Mouse (Mus musculus) heart, embryonic 10.5 days (tissue): ENCODE data around the gene Iqgap1. TPM values are rescaled to one million over a fixed set of nuclear protein-coding genes. Genes with fewer than 3 reads are reported as not detected.

Source experiments
- DNase-seq: peaks from one replicate; pipeline ENCODE4 v3.0.0-alpha.2; 2017; ENCODE audit warnings: low spot score
- H3K27ac ChIP-seq: fragments of 300-500 bp; sonication (generic); 2 replicates; pipeline ENCODE4 v1.5.1; 2016; ENCODE audit warnings: mild to moderate bottlenecking
- H3K27me3 ChIP-seq: fragments of 300-500 bp; sonication (generic); 2 replicates; pipeline ENCODE4 v1.6.1; 2016; ENCODE audit warnings: mild to moderate bottlenecking; ENCODE audit not compliant: poor library complexity, insufficient read depth, severe bottlenecking
- H3K36me3 ChIP-seq: fragments of 300-500 bp; sonication (generic); 2 replicates; pipeline ENCODE4 v1.6.1; 2016; ENCODE audit warnings: mild to moderate bottlenecking, moderate library complexity
- H3K4me1 ChIP-seq: fragments of 300-500 bp; sonication (generic); 2 replicates; pipeline ENCODE4 v1.6.1; 2016; ENCODE audit warnings: mild to moderate bottlenecking
- H3K4me3 ChIP-seq: fragments of 300-500 bp; sonication (generic); 2 replicates; pipeline ENCODE4 v1.5.1; 2016; ENCODE audit warnings: mild to moderate bottlenecking, moderate library complexity
- H3K9me3 ChIP-seq: fragments of 300-500 bp; sonication (generic); 2 replicates; pipeline ENCODE4 v1.6.1; 2016; ENCODE audit warnings: mild to moderate bottlenecking, moderate library complexity
- WGBS: fragments of 180-500 bp; shearing (Covaris S2); methylation state at CpG from one replicate; pipeline ENCODE4 v1.1.7; 2016; 5-methylcytosine and 5-hydroxymethylcytosine counted together
- polyA plus RNA-seq: library from polyadenylated mRNA; unstranded; fragments of >200 nt; fragmentation: Nextera tagmentation; extraction: Ambion mirVana; gene quantifications from 2 replicates; pipeline ENCODE4 v1.2.1, GENCODE M21; 2016

The Iqgap1 gene
- 37.7 and 39.5 TPM in 2 replicates for polyA plus RNA-seq

DNA sequence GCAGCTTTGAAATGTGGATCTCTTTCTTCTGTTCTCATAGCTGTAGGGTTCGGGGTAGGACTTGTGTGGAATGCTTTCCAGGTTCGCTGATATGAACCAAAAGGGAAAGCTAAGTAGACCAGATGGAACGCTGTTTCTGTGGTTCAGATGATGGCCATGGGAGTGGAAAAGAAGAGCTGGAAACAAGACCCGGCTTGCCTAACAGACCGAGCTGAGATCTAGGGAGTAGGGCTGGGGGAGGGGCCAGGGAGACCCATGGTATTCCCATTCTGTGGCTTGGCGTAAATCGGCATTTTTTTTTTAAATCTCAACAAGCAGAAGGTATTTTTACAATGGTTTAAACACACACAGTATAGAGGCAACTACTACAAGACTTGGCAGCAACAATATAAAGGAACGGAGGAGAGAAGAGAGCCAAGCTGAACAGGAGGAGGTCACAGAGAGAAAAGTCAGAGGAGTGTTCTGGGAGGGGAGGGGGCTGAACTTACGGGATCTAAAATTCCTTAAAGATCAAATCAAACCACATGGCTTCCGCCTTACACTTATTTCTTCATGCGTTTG, at the start of gene Iqgap1:
Iqgap1 (minus strand) TSS at position 132 of the 561 bp plus-strand sequence.
- WGBS = 71% methylated on average over 11 of the region's 11 CpGs
- H3K27me3 ChIP-seq = no peaks in the 10 kb centered on the region
- DNase-seq = no peak
- peaks cover 9% of the 10 kb centered on the region; the same call in 1 of the 2 replicates for H3K4me1 ChIP-seq
- H3K36me3 ChIP-seq = no peaks in the 10 kb centered on the region
- H3K27ac ChIP-seq = no peak within 1 kb of the TSS
- no peak within 1 kb of the TSS for H3K4me3 ChIP-seq
- H3K9me3 ChIP-seq = no peaks in the 10 kb centered on the region

DNA sequence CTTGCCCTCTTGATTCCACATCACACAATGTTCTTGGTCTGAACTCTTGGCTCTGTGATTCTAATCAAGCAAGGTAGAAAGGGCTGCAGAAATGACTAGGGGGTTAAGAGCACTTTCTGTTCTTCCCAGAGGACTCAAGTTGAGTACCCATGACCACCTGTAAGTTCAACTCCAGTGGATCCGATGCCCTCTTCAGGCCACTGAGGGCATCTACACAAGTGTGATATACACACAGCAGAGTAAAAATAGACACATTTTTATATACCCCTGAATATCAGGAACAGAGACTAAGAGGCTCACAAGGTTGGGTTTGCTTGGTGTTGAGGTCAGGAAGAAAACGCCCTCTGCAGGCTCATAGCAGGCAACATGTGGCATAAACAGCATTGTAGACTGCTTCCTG, 47.9 kb upstream of the Iqgap1 start:
- H3K36me3 ChIP-seq = peaks cover 90% of the 10 kb centered on the region
- peaks cover 28% of the 10 kb centered on the region for H3K27me3 ChIP-seq
- H3K4me3 ChIP-seq = no peak overlapping the region
- DNase-seq = no peak
- no peaks in the 10 kb centered on the region for H3K9me3 ChIP-seq
- no peak overlapping the region for H3K27ac ChIP-seq
- WGBS = 89% methylated on average over 2 of the region's 2 CpGs
- peaks cover 9% of the 10 kb centered on the region; the same call in 1 of the 2 replicates for H3K4me1 ChIP-seq

DNA sequence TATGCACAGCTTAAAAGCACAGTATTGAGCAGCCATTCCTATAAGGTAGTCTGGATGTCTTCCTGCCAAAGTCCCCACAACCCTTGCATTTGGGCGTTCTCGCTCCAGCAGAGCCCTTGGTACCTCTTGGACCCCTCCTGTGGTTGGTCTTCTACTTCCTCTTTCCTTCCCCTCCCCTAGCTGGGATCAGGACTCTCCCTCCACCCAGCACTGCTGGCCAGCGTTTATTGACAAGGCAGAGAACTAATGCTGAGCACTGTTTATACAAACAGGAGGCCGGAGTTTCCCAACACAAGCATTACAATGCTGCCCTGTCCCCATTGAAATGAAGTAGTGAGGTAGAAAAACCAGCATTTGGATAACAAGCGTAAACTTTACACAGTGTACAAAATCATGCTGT, 47.3 kb upstream of the Iqgap1 start:
- Histone ChIP-seq H3K9me3 (no peaks in the 10 kb centered on the region), H3K4me3 (no peak overlapping the region), H3K4me1 (peaks cover 9% of the 10 kb centered on the region; the same call in 1 of the 2 replicates), H3K27ac (no peak overlapping the region), H3K36me3 (peaks cover 94% of the 10 kb centered on the region), H3K27me3 (peaks cover 28% of the 10 kb centered on the region)
- DNase-seq = no peak
- 81% methylated on average over 5 of the region's 5 CpGs for WGBS

DNA sequence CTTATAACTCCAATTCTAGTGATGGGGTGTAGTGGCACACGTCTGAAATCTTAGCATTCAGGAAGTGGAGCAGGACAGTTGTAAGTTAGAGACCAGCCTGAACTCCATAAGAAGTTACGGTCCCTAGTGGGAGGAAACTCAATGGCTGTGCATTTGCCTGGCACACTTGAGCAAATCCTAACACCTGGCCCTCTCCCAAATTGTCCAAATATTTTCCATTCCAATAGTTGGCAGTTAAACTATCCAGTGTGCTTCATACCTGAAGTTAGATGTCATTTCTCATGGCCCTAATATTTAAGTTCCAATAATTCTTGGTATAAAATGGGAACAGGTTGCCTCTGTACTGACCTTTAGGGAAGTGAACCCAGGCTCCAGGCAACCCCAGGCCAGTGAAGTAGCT, 42.9 kb upstream of the Iqgap1 start:
- Histone ChIP-seq H3K4me1 (peaks cover 12% of the 10 kb centered on the region), H3K9me3 (no peaks in the 10 kb centered on the region), H3K27me3 (0 out of 2 replicates have a peak, but pooled peaks cover under 1% of the 10 kb centered on the region), H3K27ac (no peak overlapping the region), H3K4me3 (no peak overlapping the region), H3K36me3 (peaks cover 90% of the 10 kb centered on the region)
- 88% methylated on average over 2 of the region's 2 CpGs for WGBS
- DNase-seq = no peak

DNA sequence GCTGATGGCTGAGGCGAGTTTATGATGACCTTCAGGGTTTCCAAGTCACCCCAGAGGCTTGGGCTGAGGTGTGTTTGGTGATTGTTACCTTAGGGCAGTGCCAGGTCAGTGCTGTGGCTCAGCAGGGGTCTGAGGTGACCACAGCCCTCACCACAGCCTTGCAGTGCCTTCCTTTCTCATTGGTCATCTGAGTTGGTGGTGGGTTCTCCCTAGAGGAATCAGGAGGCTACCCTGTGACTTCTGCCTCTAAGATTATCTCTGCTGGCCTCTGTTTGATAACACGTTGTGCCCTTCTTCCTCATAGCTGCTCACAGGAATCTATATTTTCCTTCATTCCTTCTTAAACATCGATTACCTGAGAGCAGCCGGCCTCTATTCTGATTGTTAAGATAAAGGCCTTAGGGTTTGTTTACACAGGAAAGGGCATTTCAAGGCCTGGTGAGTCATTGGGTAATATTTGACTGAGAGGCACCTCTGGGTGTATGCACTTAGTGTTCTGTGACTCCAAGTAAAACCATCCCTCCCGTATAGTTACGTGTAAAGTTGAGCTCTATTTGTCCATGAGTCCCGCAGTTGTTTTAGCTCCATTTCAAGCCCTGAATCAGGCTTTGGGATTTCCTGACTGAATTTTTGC, 40.9 kb upstream of the Iqgap1 start:
- Histone ChIP-seq H3K9me3 (no peaks in the 10 kb centered on the region), H3K4me1 (peaks cover 22% of the 10 kb centered on the region), H3K4me3 (no peak overlapping the region), H3K27me3 (no peaks in the 10 kb centered on the region), H3K27ac (peak overlapping the region; percentile 32; the same call in 1 of the 2 replicates), H3K36me3 (peaks cover 81% of the 10 kb centered on the region)
- 64% methylated on average over 7 of the region's 7 CpGs for WGBS
- DNase-seq = no peak

DNA sequence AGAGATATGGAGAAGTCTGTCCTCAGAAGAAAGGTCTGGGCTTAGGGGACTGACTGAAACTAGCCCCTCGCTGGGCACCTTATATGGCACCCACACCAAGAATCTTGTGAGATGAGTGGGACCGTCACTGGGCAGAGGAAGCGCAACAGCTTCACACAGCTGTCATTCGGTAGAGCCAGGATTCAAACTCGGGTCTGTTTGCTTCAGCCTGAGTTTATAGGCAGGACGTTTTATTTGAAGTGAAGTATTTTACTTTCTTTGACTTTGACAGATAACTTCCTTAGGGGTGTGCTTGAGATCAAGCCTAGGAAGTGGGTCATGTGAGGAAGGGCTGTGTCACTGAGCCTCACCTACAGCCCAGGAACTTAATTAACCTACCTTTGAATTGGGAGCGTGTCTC, 39.7 kb upstream of the Iqgap1 start:
- Histone ChIP-seq H3K36me3 (peaks cover 72% of the 10 kb centered on the region), H3K27ac (peak overlapping the region; percentile 71), H3K9me3 (no peaks in the 10 kb centered on the region), H3K4me1 (peaks cover 23% of the 10 kb centered on the region), H3K27me3 (no peaks in the 10 kb centered on the region), H3K4me3 (no peak overlapping the region)
- DNase-seq = no peak
- 83% methylated on average over 7 of the region's 7 CpGs for WGBS

DNA sequence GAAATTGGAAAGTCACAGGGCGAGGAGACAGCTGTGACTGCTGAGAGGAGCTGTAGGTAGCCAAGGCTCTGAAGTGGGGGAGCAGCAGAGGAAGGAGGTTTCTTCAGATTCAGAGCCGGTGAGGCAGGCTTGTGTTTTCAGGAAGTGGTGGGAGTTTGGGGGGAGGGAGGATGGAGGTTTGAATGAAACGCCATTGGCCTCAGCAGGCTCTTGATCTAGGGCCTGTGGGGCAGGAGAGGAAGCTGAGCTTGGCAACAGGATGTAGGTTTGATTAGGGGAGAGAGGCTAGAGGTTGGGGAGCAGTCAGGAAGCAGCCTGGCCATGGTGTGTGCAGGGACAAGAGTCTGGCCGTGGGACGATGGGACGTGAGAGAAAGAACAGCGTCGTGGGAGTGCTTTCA, 39.1 kb upstream of the Iqgap1 start:
- Histone ChIP-seq H3K27ac (peak overlapping the region; percentile 71), H3K4me1 (peaks cover 27% of the 10 kb centered on the region), H3K9me3 (no peaks in the 10 kb centered on the region), H3K27me3 (no peaks in the 10 kb centered on the region), H3K4me3 (0 out of 2 replicates have a peak overlapping the region, but pooled peaks have one; percentile 5), H3K36me3 (peaks cover 65% of the 10 kb centered on the region)
- 52% methylated on average over 8 of the region's 8 CpGs for WGBS
- no peak for DNase-seq

DNA sequence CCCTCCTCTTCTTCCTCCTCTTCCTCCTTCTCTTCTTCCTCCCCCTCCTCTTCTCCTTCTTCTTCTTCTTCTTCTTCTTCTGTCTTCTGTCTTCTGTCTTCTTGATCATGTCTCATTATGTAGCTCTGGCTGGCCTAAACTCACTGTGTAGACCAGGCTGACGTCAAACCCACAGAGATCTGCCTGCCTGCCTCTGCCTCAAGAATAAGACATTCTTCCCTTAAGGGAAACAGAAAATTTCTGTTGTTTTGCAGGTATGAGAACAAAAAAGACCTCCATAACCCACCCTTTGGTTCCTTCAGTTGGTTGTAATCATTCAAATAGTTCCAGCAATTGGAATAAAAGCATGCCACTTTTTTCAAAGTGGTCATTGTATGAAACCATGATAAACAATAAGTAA, 38.4 kb upstream of the Iqgap1 start:
- H3K27ac ChIP-seq = peak overlapping the region; percentile 71; the same call in 1 of the 2 replicates
- 65% methylated on average over 1 of the region's 1 CpGs for WGBS

DNA sequence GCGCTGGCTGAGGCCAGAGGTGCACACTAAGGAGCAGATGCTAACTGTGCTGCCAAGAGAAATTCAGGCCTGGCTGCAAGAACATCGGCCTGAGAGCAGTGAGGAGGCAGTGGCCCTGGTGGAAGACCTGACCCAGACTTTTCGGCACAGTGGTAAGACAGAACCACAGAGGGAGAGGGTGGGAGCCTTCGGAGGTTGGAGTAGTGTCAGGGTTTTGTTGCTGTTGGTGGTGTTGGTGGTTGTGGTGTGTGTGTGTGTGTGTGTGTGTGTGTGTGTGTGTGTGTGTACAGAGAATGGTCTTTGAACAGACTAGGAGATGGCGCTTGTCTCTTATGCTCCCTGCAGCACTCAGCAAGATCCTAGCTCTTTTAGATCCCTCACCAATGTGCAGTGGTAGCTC, 37.7 kb upstream of the Iqgap1 start:
- H3K9me3 ChIP-seq = no peaks in the 10 kb centered on the region
- peak overlapping the region; percentile 1; the same call in 1 of the 2 replicates for H3K27ac ChIP-seq
- H3K4me3 ChIP-seq = no peak overlapping the region
- no peaks in the 10 kb centered on the region for H3K27me3 ChIP-seq
- DNase-seq = no peak
- peaks cover 28% of the 10 kb centered on the region for H3K4me1 ChIP-seq
- WGBS = 89% methylated on average over 5 of the region's 5 CpGs
- H3K36me3 ChIP-seq = peaks cover 52% of the 10 kb centered on the region

More for the DNA sequence above, 38.4 kb upstream of the Iqgap1 start:
- peaks cover 28% of the 10 kb centered on the region for H3K4me1 ChIP-seq
- no peak for DNase-seq
- no peak overlapping the region for H3K4me3 ChIP-seq
- no peaks in the 10 kb centered on the region for H3K9me3 ChIP-seq
- H3K27me3 ChIP-seq = no peaks in the 10 kb centered on the region
- peaks cover 59% of the 10 kb centered on the region for H3K36me3 ChIP-seq

DNA sequence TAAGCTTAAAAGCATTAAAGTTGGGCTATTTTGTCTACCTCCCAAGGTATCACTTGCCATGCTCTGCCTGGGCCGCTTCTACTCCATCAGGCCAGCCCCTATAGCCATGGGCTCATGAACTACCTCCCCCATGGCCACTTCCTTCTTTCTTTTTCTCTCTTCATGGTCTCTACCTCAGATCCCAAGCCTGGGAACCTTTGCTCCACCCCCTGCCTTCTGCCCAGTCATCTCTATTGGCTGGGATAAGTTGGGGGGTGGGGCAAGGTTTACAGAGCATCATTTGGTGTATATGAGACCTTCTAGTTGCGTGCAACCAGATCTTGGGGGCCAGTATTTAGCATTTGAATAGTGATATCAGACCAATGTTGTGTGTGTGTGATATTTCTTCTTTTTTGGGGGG, 36.7 kb upstream of the Iqgap1 start:
- Histone ChIP-seq H3K27ac (no peak overlapping the region), H3K4me1 (peaks cover 28% of the 10 kb centered on the region), H3K4me3 (no peak overlapping the region), H3K9me3 (no peaks in the 10 kb centered on the region), H3K36me3 (peaks cover 42% of the 10 kb centered on the region), H3K27me3 (no peaks in the 10 kb centered on the region)
- DNase-seq = no peak
- 88% methylated on average over 2 of the region's 2 CpGs for WGBS

DNA sequence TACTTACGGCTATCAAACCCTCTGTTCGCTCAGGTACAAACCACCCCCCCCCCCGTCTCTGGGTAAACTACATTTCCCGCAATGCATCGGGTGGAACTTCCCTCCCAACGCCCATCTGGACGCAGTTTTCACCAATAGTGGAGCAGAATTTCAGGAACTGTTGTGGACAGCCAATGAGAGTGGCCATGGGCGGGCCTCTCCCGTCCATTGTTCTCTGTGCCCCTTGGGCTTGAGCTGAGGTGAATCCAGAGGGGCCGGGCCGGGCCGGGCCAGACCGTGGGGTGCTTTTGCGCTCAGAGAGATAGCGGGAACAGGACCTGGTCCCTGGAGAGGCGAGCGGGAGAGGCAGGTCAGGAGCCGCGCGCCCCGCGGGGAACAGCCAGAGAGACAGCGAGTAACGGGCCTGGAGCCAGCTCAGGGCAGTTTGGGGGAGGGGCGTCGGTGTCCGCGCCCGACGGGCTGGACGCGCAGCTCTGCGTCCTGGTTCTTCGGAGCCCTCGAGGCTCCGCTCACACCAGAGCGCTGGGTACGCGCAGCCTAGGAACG, 35.0 kb upstream of the Iqgap1 start, which contains the start of gene Zscan2:
Zscan2 (plus strand) TSS at position 192 of the 546 bp plus-strand sequence.
- H3K27ac ChIP-seq = peak within 1 kb of the TSS; percentile 98
- peak; percentile 98 for DNase-seq
- H3K27me3 ChIP-seq = no peaks in the 10 kb centered on the region
- no peaks in the 10 kb centered on the region for H3K9me3 ChIP-seq
- H3K4me3 ChIP-seq = peak within 1 kb of the TSS; percentile 86
- WGBS = under 1% methylated on average over 40 of the region's 40 CpGs
- H3K36me3 ChIP-seq = peaks cover 28% of the 10 kb centered on the region
- peaks cover 20% of the 10 kb centered on the region for H3K4me1 ChIP-seq

DNA sequence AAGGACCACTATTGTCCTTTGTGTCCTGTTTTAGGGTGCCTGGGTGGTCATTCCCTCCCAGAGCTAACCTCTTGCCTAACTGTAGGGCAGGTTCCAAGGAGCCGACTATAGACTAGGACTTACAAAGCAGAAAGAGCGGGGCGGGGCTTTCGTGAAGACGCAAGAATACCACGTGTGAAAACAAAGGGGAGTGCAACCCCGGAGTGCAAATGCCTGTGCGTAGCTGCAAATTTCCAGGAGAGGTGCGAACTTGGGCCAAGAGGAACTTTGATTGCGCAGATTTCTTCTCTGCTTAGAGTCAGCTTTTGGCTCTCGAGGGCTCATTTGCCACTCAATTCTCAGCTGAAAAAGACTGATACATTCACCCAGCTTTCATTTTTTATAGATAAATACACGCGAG, 34.5 kb upstream of the Iqgap1 start:
- peak overlapping the region; percentile 86 for H3K4me3 ChIP-seq
- H3K9me3 ChIP-seq = no peaks in the 10 kb centered on the region
- WGBS = 1% methylated on average over 13 of the region's 13 CpGs
- no peaks in the 10 kb centered on the region for H3K27me3 ChIP-seq
- H3K4me1 ChIP-seq = peaks cover 20% of the 10 kb centered on the region
- peaks cover 23% of the 10 kb centered on the region for H3K36me3 ChIP-seq
- peak overlapping the region; percentile 98 for H3K27ac ChIP-seq
- DNase-seq = peak; percentile 88

DNA sequence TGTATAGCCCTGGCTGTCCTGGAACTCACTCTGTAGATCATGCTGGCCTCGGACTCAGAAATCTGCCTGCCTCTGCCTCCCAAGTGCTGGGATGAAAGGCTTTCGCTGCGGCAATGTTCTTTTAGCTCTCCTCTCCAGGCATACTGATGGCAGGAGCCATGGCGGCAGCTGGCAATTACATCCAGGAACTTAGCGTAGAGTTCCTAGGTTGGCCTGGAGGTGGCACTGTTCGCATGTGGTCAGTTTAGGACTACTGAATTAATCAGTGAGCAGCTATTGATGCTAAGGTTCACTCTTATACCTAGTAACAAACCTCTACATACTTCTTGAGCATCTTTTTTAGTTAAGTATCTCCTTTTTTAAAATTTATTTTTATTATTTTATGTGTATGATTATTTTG, 31.4 kb upstream of the Iqgap1 start:
- 26% methylated on average over 6 of the region's 6 CpGs for WGBS
- Histone ChIP-seq H3K9me3 (no peaks in the 10 kb centered on the region), H3K27me3 (no peaks in the 10 kb centered on the region)

More for the DNA sequence above, 31.4 kb upstream of the Iqgap1 start:
- no peak overlapping the region for H3K27ac ChIP-seq
- H3K4me3 ChIP-seq = no peak overlapping the region
- no peaks in the 10 kb centered on the region for H3K36me3 ChIP-seq
- peaks cover 10% of the 10 kb centered on the region; the same call in 1 of the 2 replicates for H3K4me1 ChIP-seq
- peak; percentile 85 for DNase-seq
